Mouse (Mus musculus): ENCODE measurements around the gene Plin3. TPM values are rescaled to one million over a fixed set of nuclear protein-coding genes. Genes with fewer than 3 reads are reported as not detected.

Gene Plin3
- polyA plus RNA-seq, 1 experiment from 2014 or later, result 99.3 TPM

- H3K9me3 ChIP-seq (ENCODE audit: low read length), result no peaks in the 10 kb centered on the region
- peaks cover 22% of the 10 kb centered on the region; the same call in 1 of the 2 replicates for H3K36me3 ChIP-seq (ENCODE audit: insufficient read depth, low read length)
- TF ChIP-seq CTCF (IDR thresholded peaks at IDR 0.05) (no peak), EP300 (IDR thresholded peaks at IDR 0.05) (no peak)
- peak overlapping the region; percentile 73 for H3K4me2 ChIP-seq (replicated peaks; ENCODE audit: low read depth, low read length)
- ATAC-seq, result no peak
- DNase-seq (ENCODE audit: low spot score), result no peak
- H3K4me3 ChIP-seq (ENCODE audit: low read depth, low read length), result peak overlapping the region; percentile 54
- H3K27ac ChIP-seq (ENCODE audit: low read length), result peak overlapping the region; percentile 95
- 21% methylated on average over 3 of the region's 3 CpGs for WGBS
- H3K9ac ChIP-seq (replicated peaks; ENCODE audit: low read depth), result peak overlapping the region; percentile 63; the same call in 1 of the 2 replicates
- no peaks in the 10 kb centered on the region for H3K27me3 ChIP-seq (replicated peaks; ENCODE audit: insufficient read depth, low read length)
- peaks cover 8% of the 10 kb centered on the region; the same call in 1 of the 2 replicates for H3K4me1 ChIP-seq (ENCODE audit: insufficient read depth, low read depth, low read length)
Measured at GRCm38 (mm10) chr17:56288866-56289265, 3.8 kb downstream of the Plin3 start.

- WGBS, result 40% methylated on average over 3 of the region's 3 CpGs
- Histone ChIP-seq H3K4me1 (ENCODE audit: insufficient read depth, low read depth, low read length) (peaks cover 8% of the 10 kb centered on the region; the same call in 1 of the 2 replicates), H3K4me2 (replicated peaks; ENCODE audit: low read depth, low read length) (peak overlapping the region; percentile 73; the same call in 1 of the 2 replicates), H3K36me3 (ENCODE audit: insufficient read depth, low read length) (peaks cover 29% of the 10 kb centered on the region), H3K4me3 (ENCODE audit: low read depth, low read length) (no peak overlapping the region), H3K27ac (ENCODE audit: low read length) (peak overlapping the region; percentile 95), H3K9ac (replicated peaks; ENCODE audit: low read depth) (no peak overlapping the region), H3K9me3 (ENCODE audit: low read length) (no peaks in the 10 kb centered on the region), H3K27me3 (replicated peaks; ENCODE audit: insufficient read depth, low read length) (no peaks in the 10 kb centered on the region)
- ATAC-seq, result no peak
- TF ChIP-seq EP300 (IDR thresholded peaks at IDR 0.05) (no peak), CTCF (IDR thresholded peaks at IDR 0.05) (no peak)
- peak; percentile 82 for DNase-seq (ENCODE audit: low spot score)
Measured at GRCm38 (mm10) chr17:56287830-56288229, 4.8 kb downstream of the Plin3 start.

GRCm38 (mm10) chr17:56285995-56286394 lies 6.7 kb downstream of the Plin3 start:
- Histone ChIP-seq H3K4me3 (ENCODE audit: low read depth, low read length) (no peak overlapping the region), H3K9ac (replicated peaks; ENCODE audit: low read depth) (no peak overlapping the region), H3K27me3 (replicated peaks; ENCODE audit: insufficient read depth, low read length) (no peaks in the 10 kb centered on the region), H3K9me3 (ENCODE audit: low read length) (no peaks in the 10 kb centered on the region), H3K4me1 (ENCODE audit: insufficient read depth, low read depth, low read length) (peaks cover 8% of the 10 kb centered on the region; the same call in 1 of the 2 replicates), H3K4me2 (replicated peaks; ENCODE audit: low read depth, low read length) (no peak overlapping the region), H3K27ac (ENCODE audit: low read length) (no peak overlapping the region), H3K36me3 (ENCODE audit: insufficient read depth, low read length) (peaks cover 39% of the 10 kb centered on the region)
- no peak for ATAC-seq
- DNase-seq (ENCODE audit: low spot score), result no peak
- 92% methylated on average over 11 of the region's 11 CpGs for WGBS
- no peak for TF ChIP-seq CTCF (IDR thresholded peaks at IDR 0.05)
- no peak for TF ChIP-seq EP300 (IDR thresholded peaks at IDR 0.05)

DNA sequence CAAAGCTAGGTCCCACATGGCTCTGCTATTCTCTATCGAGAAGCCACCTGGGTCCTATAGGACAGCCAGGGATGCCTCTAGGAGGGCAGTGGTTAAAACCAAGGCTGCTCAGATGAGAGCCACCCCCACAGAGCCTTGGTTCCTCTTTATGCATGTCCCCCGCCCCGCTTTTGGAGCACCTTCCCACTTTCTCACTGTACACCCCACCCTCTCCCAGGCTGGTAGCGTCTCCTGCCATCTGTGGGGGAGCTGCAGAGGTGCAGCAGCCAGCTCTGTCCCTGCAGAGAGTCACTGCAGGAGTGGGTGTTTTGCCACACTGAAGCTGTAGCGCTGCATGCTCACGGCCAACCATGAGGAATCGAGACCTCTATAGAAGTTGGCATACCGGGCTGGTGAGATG lies 9.4 kb downstream of the Plin3 start:
- no peak overlapping the region for H3K27ac ChIP-seq (ENCODE audit: low read length)
- no peak overlapping the region for H3K4me2 ChIP-seq (replicated peaks; ENCODE audit: low read depth, low read length)
- peaks cover 41% of the 10 kb centered on the region for H3K36me3 ChIP-seq (ENCODE audit: insufficient read depth, low read length)
- WGBS, result 89% methylated on average over 8 of the region's 8 CpGs
- H3K4me1 ChIP-seq (ENCODE audit: insufficient read depth, low read depth, low read length), result peaks cover 5% of the 10 kb centered on the region; the same call in 1 of the 2 replicates
- ATAC-seq (no peak), DNase-seq (ENCODE audit: low spot score) (no peak)
- TF ChIP-seq CTCF (IDR thresholded peaks at IDR 0.05) (no peak), EP300 (IDR thresholded peaks at IDR 0.05) (no peak)
- no peaks in the 10 kb centered on the region for H3K27me3 ChIP-seq (replicated peaks; ENCODE audit: insufficient read depth, low read length)
- H3K9me3 ChIP-seq (ENCODE audit: low read length), result no peaks in the 10 kb centered on the region
- no peak overlapping the region for H3K4me3 ChIP-seq (ENCODE audit: low read depth, low read length)
- no peak overlapping the region for H3K9ac ChIP-seq (replicated peaks; ENCODE audit: low read depth)

- peaks cover 41% of the 10 kb centered on the region for H3K36me3 ChIP-seq (ENCODE audit: insufficient read depth, low read length)
- H3K4me1 ChIP-seq (ENCODE audit: insufficient read depth, low read depth, low read length), result peaks cover 3% of the 10 kb centered on the region; the same call in 1 of the 2 replicates
- no peak for ATAC-seq
- H3K4me3 ChIP-seq (ENCODE audit: low read depth, low read length), result no peak overlapping the region
- no peak overlapping the region for H3K27ac ChIP-seq (ENCODE audit: low read length)
- H3K4me2 ChIP-seq (replicated peaks; ENCODE audit: low read depth, low read length), result no peak overlapping the region
- no peak for DNase-seq (ENCODE audit: low spot score)
- no peak for TF ChIP-seq EP300 (IDR thresholded peaks at IDR 0.05)
- TF ChIP-seq CTCF (IDR thresholded peaks at IDR 0.05), result no peak
- 79% methylated on average over 4 of the region's 4 CpGs for WGBS
- no peak overlapping the region for H3K9ac ChIP-seq (replicated peaks; ENCODE audit: low read depth)
- no peaks in the 10 kb centered on the region for H3K27me3 ChIP-seq (replicated peaks; ENCODE audit: insufficient read depth, low read length)
- H3K9me3 ChIP-seq (ENCODE audit: low read length), result no peaks in the 10 kb centered on the region
Measured at GRCm38 (mm10) chr17:56282802-56283201, 9.9 kb downstream of the Plin3 start.

- Histone ChIP-seq H3K27ac (ENCODE audit: low read length) (no peak overlapping the region), H3K36me3 (ENCODE audit: insufficient read depth, low read length) (peaks cover 41% of the 10 kb centered on the region), H3K4me3 (ENCODE audit: low read depth, low read length) (no peak overlapping the region), H3K9ac (replicated peaks; ENCODE audit: low read depth) (no peak overlapping the region), H3K4me2 (replicated peaks; ENCODE audit: low read depth, low read length) (no peak overlapping the region), H3K9me3 (ENCODE audit: low read length) (no peaks in the 10 kb centered on the region), H3K4me1 (ENCODE audit: insufficient read depth, low read depth, low read length) (peaks cover 7% of the 10 kb centered on the region; the same call in 1 of the 2 replicates), H3K27me3 (replicated peaks; ENCODE audit: insufficient read depth, low read length) (no peaks in the 10 kb centered on the region)
- DNase-seq (ENCODE audit: low spot score) (no peak), ATAC-seq (no peak)
- TF ChIP-seq CTCF (IDR thresholded peaks at IDR 0.05) (no peak), EP300 (IDR thresholded peaks at IDR 0.05) (no peak)
- WGBS, result 82% methylated on average over 12 of the region's 12 CpGs
Measured at GRCm38 (mm10) chr17:56281193-56281592, 11.5 kb downstream of the Plin3 start.

Measured in lung, postnatal 0 days (tissue).